Mouse (Mus musculus) inflammation-experienced regulatory T-cells, adult 6 months (primary cell): ENCODE results near the gene Rdh16. TPM values are rescaled to one million over a fixed set of nuclear protein-coding genes. Genes with fewer than 3 reads are reported as not detected.
"Not testable (repeated sequence)": the region's sequence is repeated elsewhere in the genome, so short reads cannot be mapped to it uniquely, and the experiment has no call there.

Experiments used
- ATAC-seq: one replicate; pipeline ENCODE4 v1.8.0; 2017
- polyA plus RNA-seq, 3 experiments: library from polyadenylated mRNA; unstranded; fragments of 100-300 nt; shearing (Covaris generic); gene quantifications; one replicate each; pipeline ENCODE4 v1.2.1; 2017

Gene Rdh16
- polyA plus RNA-seq, 3 experiments from 2014 or later, result not detected

- ATAC-seq, result no peak
Measured at GRCm38 (mm10) chr10:127835292-127835691, 34.3 kb downstream of the Rdh16 start.

DNA sequence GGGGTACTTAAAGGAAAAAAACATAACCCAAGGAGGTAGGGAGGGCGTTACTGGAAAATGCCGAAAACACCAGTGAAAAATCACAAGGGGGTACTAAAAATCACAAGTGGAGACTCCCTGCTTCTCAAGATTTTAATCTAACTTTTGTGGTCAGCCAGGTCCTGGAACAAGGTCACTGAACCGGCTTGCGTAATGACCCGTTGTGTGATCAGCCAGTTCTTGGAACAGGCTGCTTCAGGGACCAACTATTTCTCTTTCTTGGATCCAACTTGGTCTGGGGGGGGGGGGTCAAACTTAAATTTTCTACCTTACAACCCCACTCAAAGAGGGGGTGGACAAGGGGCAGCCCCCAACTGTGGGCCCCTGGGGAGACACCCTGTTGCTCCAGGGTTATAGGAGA, 36.8 kb downstream of the Rdh16 start:
- not testable (repeated sequence) for ATAC-seq

DNA sequence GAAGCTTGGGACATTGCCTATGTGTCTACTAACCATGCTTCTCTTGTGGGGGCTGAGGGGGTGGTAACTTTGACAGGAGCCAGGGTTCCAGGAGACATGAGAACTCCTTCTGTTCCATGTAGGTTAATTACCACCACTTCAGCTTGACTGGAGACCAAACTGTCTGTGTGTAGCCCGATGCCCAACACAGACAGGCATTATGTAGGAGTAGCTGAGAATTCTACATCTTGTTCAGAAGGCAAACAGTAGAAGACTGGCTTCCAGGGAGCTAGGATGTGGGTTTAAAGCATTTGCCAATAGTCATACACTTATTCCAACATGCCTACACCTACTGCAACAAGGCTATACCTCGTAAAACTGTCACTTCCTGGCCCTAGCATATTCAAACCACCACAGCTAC, 37.6 kb downstream of the Rdh16 start:
- ATAC-seq, result no peak

DNA sequence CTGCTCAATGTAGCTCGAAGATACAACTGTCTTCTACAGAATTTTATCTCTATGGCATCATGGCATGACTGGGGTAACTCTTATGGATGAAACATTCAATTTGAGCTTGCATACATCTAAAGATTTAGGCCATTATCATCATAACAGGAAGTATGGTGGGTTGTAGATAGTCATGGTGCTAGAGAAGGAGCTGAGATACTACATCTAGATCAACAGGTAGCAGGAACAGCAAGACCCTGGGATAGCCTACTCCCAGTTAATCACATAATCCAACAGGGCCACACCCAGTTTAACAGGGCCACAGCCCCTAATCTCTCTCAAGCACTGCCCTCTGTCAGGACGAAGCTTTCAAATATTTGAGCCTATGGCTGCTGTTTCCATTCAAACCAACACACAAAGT, 39.8 kb downstream of the Rdh16 start:
- no peak for ATAC-seq

DNA sequence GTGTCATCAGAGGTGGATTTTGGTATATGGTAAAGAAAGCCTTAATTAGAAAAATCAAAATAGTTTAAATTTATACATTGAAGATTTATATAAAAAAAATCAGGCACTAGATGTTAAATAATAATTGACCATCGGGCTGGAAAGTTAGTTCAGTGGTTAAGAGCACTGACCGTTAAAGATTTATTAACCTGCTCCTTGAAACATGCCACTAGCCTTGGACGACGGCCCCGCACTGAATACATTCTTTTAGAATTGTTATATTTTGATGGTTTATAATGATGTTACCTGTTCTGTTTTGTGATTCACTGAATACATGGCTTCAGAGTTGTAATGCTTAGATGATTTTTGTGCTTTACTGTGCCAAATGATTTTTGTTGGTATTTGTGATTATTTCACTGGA, 45.0 kb downstream of the Rdh16 start:
- not testable (repeated sequence) for ATAC-seq

- no peak for ATAC-seq
Measured at GRCm38 (mm10) chr10:127848089-127848488, 47.1 kb downstream of the Rdh16 start.

DNA sequence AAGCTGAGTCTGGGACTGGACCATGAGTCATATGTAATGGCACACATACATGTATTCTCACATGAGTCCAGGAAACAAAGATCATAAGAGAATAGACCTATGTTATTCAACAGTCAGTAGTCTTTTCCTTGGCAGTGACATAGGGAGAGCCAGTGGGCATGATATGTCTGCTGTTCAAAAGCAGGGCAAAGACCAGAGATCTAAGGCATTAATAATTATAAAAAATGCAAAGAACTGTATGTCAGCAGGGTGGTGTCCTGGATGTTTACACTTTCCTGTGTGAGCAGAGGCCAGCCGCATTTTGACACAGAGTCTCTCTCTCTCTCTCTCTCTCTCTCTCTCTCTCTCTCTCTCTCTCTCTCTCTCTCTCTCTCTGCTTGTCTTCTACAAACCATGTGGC, 48.7 kb downstream of the Rdh16 start, which contains the start of gene Rdh19:
Gene Rdh19 (plus strand): TSS at position 301 of the 400 bp plus-strand sequence.
- ATAC-seq, result no peak

DNA sequence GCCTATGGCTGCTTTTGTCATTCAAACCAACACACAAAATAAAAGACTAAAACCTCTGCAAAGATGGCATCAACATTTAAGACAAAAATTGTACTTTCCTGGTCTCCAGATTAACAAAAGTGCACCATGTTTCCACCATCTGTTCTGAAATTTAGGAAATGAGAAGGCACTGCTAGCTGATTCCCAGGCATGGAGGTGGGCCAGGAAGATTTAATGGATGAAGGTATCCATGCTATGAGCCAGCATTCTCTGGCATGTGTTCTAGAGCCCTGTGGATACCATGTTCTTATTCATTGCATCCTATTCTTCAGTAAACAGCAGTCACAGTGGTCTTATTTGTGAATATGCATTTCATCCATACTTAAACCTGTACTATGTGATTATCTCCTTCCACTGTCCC, 55.4 kb downstream of the Rdh16 start:
- ATAC-seq, result no peak

DNA sequence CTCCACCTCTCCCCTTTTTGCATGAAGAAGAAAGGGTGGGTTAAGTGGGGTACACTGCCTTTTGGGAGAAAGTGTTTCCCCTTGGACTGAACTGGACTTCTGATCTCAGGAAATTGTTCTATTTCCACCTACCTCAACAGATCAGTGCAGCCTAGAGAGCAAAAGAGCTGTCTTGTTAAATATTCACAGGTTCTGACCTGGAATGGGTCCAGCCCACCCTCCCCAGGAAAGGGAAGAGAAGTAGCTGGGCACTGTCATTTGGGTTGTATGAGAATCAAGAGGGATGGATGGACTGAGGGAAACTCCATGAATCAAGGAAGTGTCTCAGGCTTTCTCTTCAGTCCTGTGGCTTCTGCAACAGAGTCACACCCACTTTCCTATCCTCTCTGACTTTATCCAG, 64.0 kb downstream of the Rdh16 start:
- no peak for ATAC-seq

DNA sequence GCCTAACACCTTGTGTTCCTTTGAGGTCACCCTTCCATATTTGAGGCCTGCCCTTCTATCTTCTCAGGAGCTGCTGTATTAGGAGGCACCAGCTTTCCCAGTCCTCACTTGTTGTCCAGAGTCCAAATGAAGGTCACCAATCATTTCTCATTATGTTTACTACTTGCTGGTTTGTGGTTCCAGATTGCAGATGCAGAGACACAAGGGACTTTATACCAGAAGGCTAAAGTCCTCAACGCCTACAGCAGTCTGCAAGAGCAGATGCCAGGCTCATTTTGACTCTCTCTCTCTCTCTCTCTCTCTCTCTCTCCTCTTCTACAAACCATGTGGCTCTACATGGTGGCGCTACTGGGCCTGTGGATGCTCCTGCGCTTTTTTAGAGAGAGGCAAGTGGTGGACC, 65.3 kb downstream of the Rdh16 start, which contains the start of gene Rdh16f2:
Gene Rdh16f2 (plus strand): TSS at position 243 of the 400 bp plus-strand sequence.
- ATAC-seq, result no peak

DNA sequence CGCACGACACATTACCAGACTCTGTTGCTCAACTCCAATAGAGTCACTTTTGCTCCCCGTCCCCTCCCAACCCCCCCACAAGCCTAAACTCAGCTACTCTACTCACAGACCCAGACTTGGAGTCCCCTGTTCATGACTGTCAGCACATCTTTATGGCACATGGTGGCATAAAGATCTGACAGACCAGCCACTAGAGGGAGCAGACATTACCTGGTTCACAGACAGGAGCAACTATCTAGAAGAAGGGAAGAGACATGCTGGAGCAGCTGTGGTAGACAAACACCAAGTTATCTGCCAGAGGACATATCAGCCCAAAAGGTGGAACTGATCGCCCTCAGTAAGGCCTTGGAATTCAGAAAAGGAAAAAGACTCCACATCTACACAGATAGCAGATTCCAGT, 71.5 kb downstream of the Rdh16 start:
- ATAC-seq, result no peak

DNA sequence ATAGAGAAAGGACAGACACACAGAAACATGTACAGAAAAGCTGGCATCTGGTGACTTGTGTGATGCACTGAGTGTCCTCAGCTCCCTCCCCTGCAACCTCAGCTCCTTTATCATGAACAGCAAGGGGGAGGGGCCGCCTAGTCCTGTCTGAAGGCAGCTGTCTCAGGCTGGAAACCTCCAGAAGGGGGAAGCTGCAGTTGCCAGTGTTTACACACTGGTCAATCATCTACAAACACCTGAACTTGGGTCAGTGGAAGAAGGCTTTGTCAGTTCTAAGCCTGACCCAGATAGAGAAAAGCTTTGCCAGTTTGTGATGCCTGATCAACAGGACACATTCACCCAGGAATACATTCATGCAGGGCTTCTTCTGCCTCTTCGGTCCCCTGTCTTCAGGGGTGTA, 76.7 kb downstream of the Rdh16 start:
- ATAC-seq, result no peak

DNA sequence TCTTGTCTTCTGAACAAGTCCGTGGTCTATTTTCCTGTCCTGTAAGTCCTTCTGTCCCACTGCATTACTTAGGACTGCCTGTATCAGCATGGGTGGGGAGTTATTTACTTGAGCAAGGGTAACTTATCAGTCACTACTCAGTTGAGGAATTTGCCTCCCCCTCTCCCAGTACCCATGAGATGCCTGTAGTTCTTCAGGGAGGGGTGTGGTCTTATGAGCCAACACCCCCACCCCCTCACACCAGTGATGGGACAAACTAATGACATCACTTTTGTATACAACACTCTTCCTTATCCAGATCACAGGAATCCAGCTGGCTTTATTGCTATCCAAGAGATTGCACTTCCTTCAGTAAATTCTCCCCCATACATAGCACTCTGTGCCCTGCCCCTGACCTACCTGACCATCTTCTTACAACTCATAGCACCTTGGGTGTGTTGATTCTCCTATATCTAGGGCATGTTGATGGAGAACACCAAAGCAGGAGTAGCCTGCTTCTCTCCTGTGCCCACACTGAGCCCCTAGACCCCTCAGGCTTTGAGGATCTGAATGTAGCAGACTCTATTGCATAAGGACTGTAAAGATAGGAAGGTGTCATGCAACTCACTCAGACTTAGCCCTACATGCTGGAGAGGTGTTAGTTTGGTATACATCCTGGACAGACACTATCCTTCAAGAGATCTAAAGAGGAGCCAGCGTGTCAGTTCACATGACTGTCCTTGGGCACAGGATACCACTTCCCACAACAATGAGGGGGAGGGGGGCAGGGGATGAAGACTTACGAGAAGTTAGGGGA, 77.5 kb downstream of the Rdh16 start:
- ATAC-seq, result no peak

DNA sequence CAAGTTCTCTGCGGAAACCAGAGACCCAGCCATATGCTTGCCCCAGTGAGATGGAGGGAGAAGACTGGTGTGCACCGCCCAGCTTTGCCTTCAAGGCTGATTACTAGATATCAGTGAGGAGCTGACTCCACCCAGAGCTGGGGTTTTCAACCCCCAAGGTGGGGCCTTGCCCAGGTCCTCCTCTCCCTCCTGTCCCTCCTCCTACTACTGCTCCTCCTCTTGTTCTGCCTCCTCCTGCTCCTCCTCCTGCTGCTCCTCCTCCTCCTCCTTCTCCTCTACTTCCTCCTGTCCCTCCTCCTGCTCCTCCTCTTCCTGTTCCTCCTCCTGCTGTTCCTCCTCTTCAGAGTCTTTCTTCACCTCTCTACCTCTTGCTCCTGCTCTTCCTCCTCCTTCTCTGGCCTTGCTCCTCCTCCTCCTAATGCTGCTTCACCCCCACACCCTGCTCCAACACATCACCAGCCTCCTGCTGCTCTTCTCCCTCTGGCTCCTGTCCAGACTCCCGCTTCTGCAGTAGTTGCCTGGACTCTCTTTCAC, 78.3 kb downstream of the Rdh16 start:
- ATAC-seq, result no peak

DNA sequence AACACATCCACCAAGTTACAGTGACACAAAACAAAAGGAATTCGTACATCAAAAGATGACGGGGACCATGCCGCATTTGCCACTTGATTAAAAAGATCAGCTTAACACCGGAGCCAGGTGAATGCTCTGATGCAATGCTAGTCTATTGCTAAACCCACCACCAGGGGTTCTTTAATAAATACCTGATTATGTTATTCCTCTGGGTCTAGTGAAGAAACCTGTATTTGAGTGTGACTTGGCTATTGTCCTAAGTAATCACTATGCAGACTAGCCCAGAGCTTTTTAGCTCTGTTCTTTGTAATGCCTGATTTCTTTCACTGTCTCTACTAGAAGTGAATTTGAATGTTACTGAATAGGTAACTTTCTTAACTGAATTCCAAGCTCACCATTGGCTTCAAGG, 80.1 kb downstream of the Rdh16 start:
- ATAC-seq, result no peak

DNA sequence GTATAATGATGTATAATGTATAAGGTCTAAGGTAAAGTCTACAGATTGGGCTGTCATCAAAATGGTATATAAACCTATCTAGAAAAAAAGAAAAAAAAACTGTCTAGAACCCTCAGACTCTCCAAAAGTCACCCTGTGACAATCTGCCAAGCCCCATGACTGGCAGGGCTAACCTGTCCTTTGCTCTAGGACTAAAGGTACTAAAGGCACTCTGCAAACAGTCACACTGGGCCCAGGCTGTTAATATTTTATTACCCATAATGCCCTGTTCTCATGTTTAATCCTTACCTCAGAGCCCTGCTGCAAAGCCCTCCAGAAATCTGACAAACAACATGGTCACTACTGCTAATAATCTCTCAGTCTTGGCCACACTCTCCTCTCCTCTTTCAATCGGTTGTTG, 85.6 kb downstream of the Rdh16 start:
- no peak for ATAC-seq

- ATAC-seq, result no peak
Measured at GRCm38 (mm10) chr10:127886971-127887370, 86.0 kb downstream of the Rdh16 start.

DNA sequence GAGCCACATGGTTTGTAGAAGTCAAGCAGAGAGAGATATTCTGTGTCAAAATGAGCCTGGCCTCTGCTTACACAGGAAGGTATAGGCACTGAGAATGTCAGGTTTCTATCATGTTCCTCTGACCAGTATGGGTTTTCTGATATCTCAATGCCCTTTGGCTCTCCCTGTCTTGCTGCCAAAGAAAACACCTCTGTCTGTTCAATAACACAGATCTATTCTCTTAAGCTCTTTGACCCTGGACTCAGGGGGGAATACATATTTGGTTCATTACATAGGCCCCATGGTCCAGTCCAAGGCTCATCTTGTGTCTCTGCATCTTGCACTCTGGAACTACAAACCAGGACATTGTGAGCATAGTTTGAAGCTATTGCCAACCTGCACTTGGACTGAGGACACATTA, 87.7 kb downstream of the Rdh16 start, which contains the start of gene Rdh7:
Gene Rdh7 (minus strand): TSS at position 213 of the 400 bp plus-strand sequence.
- no peak for ATAC-seq

DNA sequence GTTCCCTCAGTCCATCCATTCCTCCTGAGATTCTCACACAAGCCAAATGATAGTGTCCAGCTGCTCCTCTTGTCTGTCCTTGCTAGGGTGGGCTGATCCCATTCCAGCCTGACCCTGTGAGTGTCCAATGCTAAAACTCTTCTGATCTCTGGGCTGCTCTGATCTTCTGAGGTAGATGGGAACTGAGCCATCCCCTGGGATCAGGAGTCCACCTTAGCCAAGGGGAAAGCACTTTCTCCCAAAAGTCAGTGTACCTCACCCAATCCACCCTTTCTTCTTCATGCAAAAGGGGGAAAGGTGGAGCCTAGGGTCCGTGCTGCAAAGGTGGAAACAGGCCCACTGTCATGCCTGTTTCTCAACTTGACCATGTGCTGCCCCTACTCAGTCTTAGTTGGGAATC, 90.5 kb downstream of the Rdh16 start:
- no peak for ATAC-seq

DNA sequence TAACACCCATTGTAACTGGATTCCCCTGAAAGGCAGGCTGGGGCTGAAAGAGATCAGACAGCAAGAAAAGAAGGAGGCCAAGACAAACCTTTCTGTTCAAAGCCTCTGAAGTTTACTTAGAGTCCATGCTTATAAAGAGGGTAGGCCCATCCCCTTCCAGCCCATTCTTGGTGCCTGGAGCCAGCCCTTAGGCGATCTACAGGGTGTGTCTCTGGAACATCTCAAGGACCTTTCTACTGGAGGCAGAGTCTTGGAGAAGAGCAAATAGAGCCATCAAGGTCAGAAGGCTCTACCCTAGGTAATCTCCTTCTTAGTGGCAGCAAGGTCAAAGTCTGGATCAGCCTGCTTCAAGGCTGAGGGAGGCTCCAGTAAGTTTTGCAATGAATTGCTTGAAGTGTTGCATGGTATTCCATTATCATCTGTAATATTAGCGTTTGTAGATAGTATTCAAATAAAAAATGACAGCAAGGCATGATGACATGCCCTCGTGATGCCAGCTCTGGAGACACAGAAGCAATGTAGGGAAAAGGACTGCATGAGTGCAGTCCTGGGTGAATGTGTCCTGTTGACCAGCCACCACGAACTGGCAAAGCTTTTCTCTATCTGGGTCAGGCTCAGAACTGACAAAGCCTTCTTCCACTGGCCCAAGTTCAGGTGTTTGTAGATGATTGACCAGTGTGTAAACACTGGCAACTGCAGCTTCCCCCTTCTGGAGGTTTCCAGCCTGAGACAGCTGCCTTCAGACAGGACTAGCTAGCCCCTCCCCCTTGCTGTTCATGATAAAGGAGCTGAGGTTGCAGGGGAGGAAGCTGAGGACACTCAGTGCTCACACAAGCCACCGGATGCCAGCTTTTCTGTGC, 92.4 kb downstream of the Rdh16 start:
- ATAC-seq, result not testable (repeated sequence)
